Mouse (Mus musculus) monocyte, adult 59 days (primary cell): ENCODE data around the gene Samd5. TPM values are rescaled to one million over a fixed set of nuclear protein-coding genes. Genes with fewer than 3 reads are reported as not detected.

Source experiments
- total RNA-seq, 2 experiments: library from RNA; stranded (reverse); gene quantifications; one replicate each; pipeline ENCODE4 v1.2.4; 2023

Gene Samd5
- not detected for total RNA-seq

GRCm38 (mm10) chr10:9674561-9675521 is at the start of gene Samd5:
Gene Samd5, minus strand, starts transcription at chr10:9675208.

Other genes starting within 250 kb of the Samd5 start
- 10 to 100 TPM; 21.2 to 27.1 TPM for gene Stxbp5, start 225.9 kb upstream of the Samd5 start, total RNA-seq